Mouse (Mus musculus): Measurements from ENCODE around the gene Iqgap3.

DNA sequence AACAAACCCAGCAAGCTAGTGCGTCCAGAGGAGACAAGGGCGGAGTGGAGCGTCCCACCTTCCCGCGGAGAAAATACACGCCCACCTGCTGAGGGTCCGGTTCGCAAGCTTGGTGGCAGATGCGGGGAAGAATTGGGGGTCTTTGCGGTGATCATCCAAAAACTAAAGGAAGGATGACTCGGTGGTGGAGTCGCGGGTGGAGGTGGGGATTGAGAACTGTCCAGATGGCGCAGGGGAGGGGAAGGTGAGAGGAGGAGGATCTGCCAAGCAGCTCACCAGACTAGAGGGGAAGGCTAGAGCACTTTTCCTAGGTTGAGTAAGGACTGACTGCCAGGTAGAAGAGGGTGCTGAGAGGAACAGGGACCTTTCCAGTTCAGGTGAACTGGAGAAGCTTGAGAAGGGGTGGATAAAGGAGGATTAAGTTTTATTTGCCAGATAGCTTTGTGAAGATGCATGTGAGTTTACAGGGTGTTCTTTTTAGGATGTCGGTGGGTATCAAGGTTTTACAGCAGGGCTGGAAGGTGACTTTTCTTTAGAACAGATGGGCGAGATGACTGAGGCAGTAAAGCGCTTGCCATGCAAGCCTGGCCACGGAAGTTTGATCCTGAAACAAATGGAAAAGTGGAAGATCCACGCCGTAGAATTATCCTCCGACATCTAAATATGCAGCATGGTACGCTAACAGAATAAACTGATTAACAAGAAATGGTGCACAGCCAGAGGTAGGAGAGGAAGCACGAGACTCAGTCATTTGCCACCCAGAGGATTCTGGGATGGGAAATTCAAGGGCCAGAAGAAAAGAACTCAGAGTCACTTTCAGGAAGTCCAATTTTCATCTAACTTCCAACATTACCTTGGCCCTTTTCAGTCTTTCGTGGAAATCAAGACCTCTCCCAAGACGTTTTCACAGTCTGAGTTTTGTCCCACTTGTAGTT is 57.7 kb downstream of the Iqgap3 start:
- TF ChIP-seq FLI1 (IDR thresholded peaks at IDR 0.05; ENCODE audit: low read length) (no peak), GATA1 (IDR thresholded peaks at IDR 0.05; ENCODE audit: borderline replicate concordance, low read length) (no peak)
